Mouse (Mus musculus) hindbrain, embryonic 14.5 days (tissue): ENCODE results near the gene Irak2. TPM values are rescaled to one million over a fixed set of nuclear protein-coding genes. Genes with fewer than 3 reads are reported as not detected.

Experiments used
- ATAC-seq: fragments of 200-750 bp; cut with Nextera tagmentation; 2 replicates; pipeline ENCODE4 v1.8.0; 2017; ENCODE audit warnings: moderate number of reproducible peaks, mild to moderate bottlenecking, moderate TSS enrichment, moderate library complexity; ENCODE audit not compliant: low FRiP score
- DNase-seq: peaks from one replicate; pipeline ENCODE4 v3.0.0-alpha.2; 2015; ENCODE audit warnings: low spot score
- H3K27ac ChIP-seq: fragments of 300-500 bp; sonication (generic); 2 replicates; pipeline ENCODE4 v1.5.1; 2014; ENCODE audit warnings: mild to moderate bottlenecking, moderate library complexity
- H3K27me3 ChIP-seq: fragments of 300-500 bp; sonication (generic); 2 replicates; pipeline ENCODE4 v1.6.1; 2014; ENCODE audit warnings: mild to moderate bottlenecking, low read length, mixed read lengths; ENCODE audit not compliant: control insufficient read depth, insufficient read depth
- H3K36me3 ChIP-seq: fragments of 300-500 bp; sonication (generic); replicated peaks from 2 replicates; pipeline ENCODE4 v1.6.1; 2014; ENCODE audit not compliant: control insufficient read depth, insufficient read depth
- H3K4me1 ChIP-seq: fragments of 300-500 bp; sonication (generic); replicated peaks from 2 replicates; pipeline ENCODE4 v1.6.1; 2014; ENCODE audit warnings: antibody characterized with exemption, low read length, mixed read lengths; ENCODE audit not compliant: control insufficient read depth, insufficient read depth
- H3K4me2 ChIP-seq: fragments of 300-500 bp; sonication (generic); replicated peaks from 2 replicates; pipeline ENCODE4 v1.6.1; 2014; ENCODE audit warnings: mild to moderate bottlenecking, moderate library complexity
- H3K4me3 ChIP-seq: fragments of 300-500 bp; sonication (generic); replicated peaks from 2 replicates; pipeline ENCODE4 v1.5.1; 2014; ENCODE audit warnings: mild to moderate bottlenecking, low read length
- H3K9ac ChIP-seq: fragments of 300-500 bp; sonication (generic); 2 replicates; pipeline ENCODE4 v1.6.1; 2014
- H3K9me3 ChIP-seq: fragments of 300-500 bp; sonication (generic); 2 replicates; pipeline ENCODE4 v1.6.1; 2016; ENCODE audit warnings: low read length; ENCODE audit not compliant: control insufficient read depth
- WGBS: fragments of 180-500 bp; shearing (Covaris S2); extraction: QIAGEN DNeasy Blood & Tissue Kit; methylation state at CpG from one replicate; pipeline ENCODE4 v1.1.7; 2014; 5-methylcytosine and 5-hydroxymethylcytosine counted together
- polyA plus RNA-seq: library from polyadenylated mRNA; unstranded; fragments of >200 nt; fragmentation: Nextera tagmentation; extraction: Ambion mirVana; gene quantifications from 2 replicates; pipeline ENCODE4 v1.2.1, GENCODE M21; 2014

Gene Irak2
- polyA plus RNA-seq, 1 experiment from 2014 or later: 1.4 TPM

GRCm38 (mm10) chr6:113608871-113609270, 29.4 kb upstream of the Irak2 start:
- WGBS: 94% methylated on average over 6 of the region's 6 CpGs
- Histone ChIP-seq H3K9me3 (no peaks in the 10 kb centered on the region), H3K4me1 (peaks cover 21% of the 10 kb centered on the region), H3K4me2 (no peak overlapping the region), H3K4me3 (no peak overlapping the region), H3K27ac (no peak overlapping the region), H3K36me3 (peaks cover 22% of the 10 kb centered on the region), H3K9ac (no peak overlapping the region), H3K27me3 (no peaks in the 10 kb centered on the region)
- DNase-seq (no peak), ATAC-seq (no peak)

DNA sequence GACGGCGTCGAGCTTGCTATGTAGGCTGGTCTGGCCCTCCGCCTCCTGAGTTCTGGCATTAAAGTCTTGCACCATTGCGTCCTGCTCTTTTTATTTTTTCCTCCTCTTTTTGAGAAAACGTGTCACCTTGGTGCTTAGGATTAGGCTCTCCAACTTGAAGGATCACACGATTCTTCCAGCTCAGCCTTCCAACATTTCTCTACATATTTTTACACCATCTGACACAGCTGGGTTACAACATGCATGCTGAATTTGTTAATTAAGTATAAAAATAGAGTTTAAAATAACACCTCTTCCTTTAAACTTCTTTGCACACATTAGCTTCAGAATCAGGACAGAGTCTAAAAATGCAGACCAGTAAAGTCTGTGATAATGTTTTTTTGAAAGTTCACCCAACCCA, 29.0 kb upstream of the Irak2 start:
- no peaks in the 10 kb centered on the region for H3K9me3 ChIP-seq
- no peak overlapping the region for H3K4me2 ChIP-seq
- no peak for ATAC-seq
- H3K9ac ChIP-seq: no peak overlapping the region
- no peaks in the 10 kb centered on the region for H3K27me3 ChIP-seq
- H3K27ac ChIP-seq: no peak overlapping the region
- peaks cover 17% of the 10 kb centered on the region for H3K4me1 ChIP-seq
- H3K36me3 ChIP-seq: peaks cover 26% of the 10 kb centered on the region
- 95% methylated on average over 7 of the region's 7 CpGs for WGBS
- DNase-seq: no peak
- H3K4me3 ChIP-seq: no peak overlapping the region

- ATAC-seq (no peak), DNase-seq (no peak)
- Histone ChIP-seq H3K9me3 (no peaks in the 10 kb centered on the region), H3K36me3 (peaks cover 51% of the 10 kb centered on the region), H3K4me3 (no peak overlapping the region), H3K27me3 (no peaks in the 10 kb centered on the region), H3K9ac (no peak overlapping the region), H3K4me1 (no peaks in the 10 kb centered on the region), H3K4me2 (no peak overlapping the region), H3K27ac (no peak overlapping the region)
- WGBS: 96% methylated on average over 8 of the region's 8 CpGs
These were observed 25.9 kb upstream of the Irak2 start for GRCm38 (mm10) chr6:113612258-113612969.

GRCm38 (mm10) chr6:113614152-113614551, 24.1 kb upstream of the Irak2 start:
- Histone ChIP-seq H3K4me2 (no peak overlapping the region), H3K4me1 (no peaks in the 10 kb centered on the region), H3K9ac (no peak overlapping the region), H3K36me3 (peaks cover 63% of the 10 kb centered on the region), H3K4me3 (no peak overlapping the region), H3K9me3 (no peaks in the 10 kb centered on the region), H3K27ac (no peak overlapping the region), H3K27me3 (no peaks in the 10 kb centered on the region)
- whole genome bisulfite sequencing: 97% methylated on average over 7 of the region's 7 CpGs
- no peak for ATAC-seq
- no peak for DNase-seq

GRCm38 (mm10) chr6:113614997-113615396, 23.3 kb upstream of the Irak2 start:
- Histone ChIP-seq H3K4me3 (no peak overlapping the region), H3K27me3 (no peaks in the 10 kb centered on the region), H3K4me1 (no peaks in the 10 kb centered on the region), H3K4me2 (no peak overlapping the region), H3K9ac (no peak overlapping the region), H3K9me3 (no peaks in the 10 kb centered on the region), H3K36me3 (peaks cover 63% of the 10 kb centered on the region), H3K27ac (no peak overlapping the region)
- DNase-seq (no peak), ATAC-seq (no peak)
- WGBS: 97% methylated on average over 8 of the region's 8 CpGs

DNA sequence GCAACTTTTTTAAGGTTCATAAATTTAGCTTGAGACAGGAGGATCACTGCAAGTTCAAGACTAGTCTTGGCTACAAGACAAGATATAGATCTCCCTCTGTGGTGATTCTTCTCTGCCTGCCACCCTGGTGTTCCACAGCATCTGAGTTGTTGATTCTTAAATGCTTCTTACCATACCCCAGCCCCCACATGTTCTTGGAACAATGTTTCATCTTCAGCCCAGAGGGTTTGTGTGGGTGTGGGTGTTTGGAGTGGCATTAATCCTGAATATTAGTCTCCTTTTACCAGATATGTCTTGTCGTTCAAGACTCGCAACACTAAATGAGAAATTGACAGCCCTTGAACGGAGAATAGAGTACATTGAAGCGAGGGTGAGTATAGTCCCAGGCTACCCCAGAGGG, 22.8 kb upstream of the Irak2 start:
- no peaks in the 10 kb centered on the region for H3K4me1 ChIP-seq
- peaks cover 60% of the 10 kb centered on the region for H3K36me3 ChIP-seq
- no peak overlapping the region for H3K4me2 ChIP-seq
- no peaks in the 10 kb centered on the region for H3K27me3 ChIP-seq
- H3K9ac ChIP-seq: no peak overlapping the region
- DNase-seq: no peak
- no peaks in the 10 kb centered on the region for H3K9me3 ChIP-seq
- H3K27ac ChIP-seq: no peak overlapping the region
- no peak for ATAC-seq
- 96% methylated on average over 4 of the region's 4 CpGs for WGBS
- H3K4me3 ChIP-seq: no peak overlapping the region

DNA sequence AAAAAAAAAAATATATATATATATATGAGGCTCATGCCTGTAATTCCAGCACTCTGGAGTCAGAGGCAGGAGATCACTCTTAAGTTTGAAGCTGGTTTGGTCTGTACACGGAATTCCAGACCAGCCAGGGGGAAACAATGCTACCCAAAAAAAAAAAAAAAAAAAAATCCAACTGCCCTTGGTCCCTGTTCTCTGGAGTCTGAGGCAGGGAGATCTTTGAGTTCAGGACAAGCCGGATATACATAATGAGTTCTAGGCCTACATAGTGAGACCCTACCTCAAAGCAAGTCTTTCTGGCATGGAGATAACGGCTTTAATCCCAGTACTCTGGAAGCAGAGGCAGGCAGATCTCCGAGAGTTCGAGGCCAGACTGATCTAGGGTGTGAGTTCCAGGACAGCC, 14.9 kb upstream of the Irak2 start:
- Histone ChIP-seq H3K4me3 (peak overlapping the region; percentile 77), H3K36me3 (peaks cover 11% of the 10 kb centered on the region), H3K27ac (peak overlapping the region; percentile 76), H3K27me3 (no peaks in the 10 kb centered on the region), H3K9me3 (no peaks in the 10 kb centered on the region), H3K4me1 (peaks cover 13% of the 10 kb centered on the region), H3K9ac (peak overlapping the region; percentile 70; the same call in 1 of the 2 replicates), H3K4me2 (peak overlapping the region; percentile 62)
- ATAC-seq (no peak), DNase-seq (no peak)
- 75% methylated on average over 5 of the region's 5 CpGs for WGBS

GRCm38 (mm10) chr6:113623941-113624751, 14.1 kb upstream of the Irak2 start, which contains the start of gene Vhl:
Gene Vhl (plus strand): TSS chr6:113623959.
- H3K36me3 ChIP-seq: peaks cover 14% of the 10 kb centered on the region
- H3K4me3 ChIP-seq: peak within 1 kb of the TSS; percentile 77
- H3K4me1 ChIP-seq: peaks cover 13% of the 10 kb centered on the region
- ATAC-seq (peak; percentile 86), DNase-seq (peak; percentile 77)
- H3K27me3 ChIP-seq: no peaks in the 10 kb centered on the region
- WGBS: under 1% methylated on average over 71 of the region's 76 CpGs
- H3K9me3 ChIP-seq: no peaks in the 10 kb centered on the region
- peak within 1 kb of the TSS; percentile 62 for H3K4me2 ChIP-seq
- H3K9ac ChIP-seq: peak within 1 kb of the TSS; percentile 70
- peak within 1 kb of the TSS; percentile 76 for H3K27ac ChIP-seq

- H3K27me3 ChIP-seq: no peaks in the 10 kb centered on the region
- H3K4me2 ChIP-seq: peak overlapping the region; percentile 62
- WGBS: 48% methylated on average over 5 of the region's 5 CpGs
- H3K27ac ChIP-seq: peak overlapping the region; percentile 76
- H3K4me1 ChIP-seq: peaks cover 13% of the 10 kb centered on the region
- peak overlapping the region; percentile 70 for H3K9ac ChIP-seq
- DNase-seq (no peak), ATAC-seq (no peak)
- peak overlapping the region; percentile 77 for H3K4me3 ChIP-seq
- no peaks in the 10 kb centered on the region for H3K9me3 ChIP-seq
- peaks cover 25% of the 10 kb centered on the region for H3K36me3 ChIP-seq
These were observed 13.1 kb upstream of the Irak2 start for GRCm38 (mm10) chr6:113624989-113625770.
